Mouse (Mus musculus): Measurements from ENCODE around the gene Rnf126.

- TF ChIP-seq POLR2A (IDR thresholded peaks at IDR 0.05; ENCODE audit: insufficient read depth, low read depth, low read length) (no peak), CTCF (IDR thresholded peaks at IDR 0.05; ENCODE audit: insufficient read depth, low read depth, low read length) (no peak)
Measured at GRCm38 (mm10) chr10:79769329-79769728, 2.6 kb upstream of the Rnf126 start.
